Mouse (Mus musculus) midbrain, embryonic 12.5 days (tissue): ENCODE measurements at regions not wholly inside any gene's neighbourhood (a gene's known extent, or its start where the extent isn't known, plus 50 kb on each side); places are given as distances from the start of the nearest gene placed in this dataset.

Source experiments
- ATAC-seq: fragments of 200-750 bp; cut with Nextera tagmentation; 2 replicates; pipeline ENCODE4 v1.8.0; 2017; ENCODE audit warnings: low read depth, moderate TSS enrichment, moderate library complexity; ENCODE audit not compliant: low FRiP score
- H3K27ac ChIP-seq: fragments of 300-500 bp; sonication (generic); replicated peaks from 2 replicates; pipeline ENCODE4 v1.5.1; 2016; ENCODE audit warnings: mild to moderate bottlenecking
- H3K27me3 ChIP-seq: fragments of 300-500 bp; sonication (generic); 2 replicates; pipeline ENCODE4 v1.6.1; 2016; ENCODE audit warnings: mild to moderate bottlenecking
- H3K36me3 ChIP-seq: fragments of 300-500 bp; sonication (generic); 2 replicates; pipeline ENCODE4 v1.6.1; 2016
- H3K4me1 ChIP-seq: fragments of 300-500 bp; sonication (generic); 2 replicates; pipeline ENCODE4 v1.6.1; 2016
- H3K4me2 ChIP-seq: fragments of 300-500 bp; sonication (generic); replicated peaks from 2 replicates; pipeline ENCODE4 v1.6.1; 2016; ENCODE audit warnings: mild to moderate bottlenecking, moderate library complexity
- H3K4me3 ChIP-seq: fragments of 300-500 bp; sonication (generic); 2 replicates; pipeline ENCODE4 v1.5.1; 2016; ENCODE audit warnings: mild to moderate bottlenecking
- H3K9ac ChIP-seq: fragments of 300-500 bp; sonication (generic); replicated peaks from 2 replicates; pipeline ENCODE4 v1.6.1; 2016; ENCODE audit warnings: mild to moderate bottlenecking, moderate library complexity
- H3K9me3 ChIP-seq: fragments of 300-500 bp; sonication (generic); 2 replicates; pipeline ENCODE4 v1.6.1; 2016; ENCODE audit warnings: mild to moderate bottlenecking
- WGBS: fragments of 180-500 bp; shearing (Covaris S2); methylation state at CpG from one replicate; pipeline ENCODE4 v1.1.7; 2016; 5-methylcytosine and 5-hydroxymethylcytosine counted together

DNA sequence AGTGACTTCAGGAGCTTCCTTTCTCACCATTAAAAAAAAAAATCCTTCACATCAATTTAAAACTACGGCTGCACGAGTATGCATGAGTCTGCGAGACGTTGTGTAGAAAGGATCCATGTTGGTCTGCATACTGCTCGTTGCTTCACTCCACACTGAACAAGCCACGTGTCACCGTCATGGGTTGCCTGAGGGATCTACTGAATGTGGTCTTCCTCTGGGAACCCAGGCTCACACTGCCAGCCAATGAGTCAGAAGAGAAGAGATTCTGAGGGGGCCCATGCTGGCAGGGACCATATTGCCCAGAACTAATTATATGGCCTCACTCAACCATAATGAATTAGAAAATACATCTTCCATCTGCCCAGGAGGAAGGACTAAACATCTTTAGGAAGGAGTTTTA is 124.6 kb downstream of the Nhlrc3 start:
- no peak for ATAC-seq
- WGBS = 88% methylated on average over 7 of the region's 7 CpGs
- Histone ChIP-seq H3K36me3 (no peaks in the 10 kb centered on the region), H3K4me2 (no peak overlapping the region), H3K27ac (no peak overlapping the region), H3K4me1 (no peaks in the 10 kb centered on the region), H3K27me3 (no peaks in the 10 kb centered on the region), H3K9me3 (no peaks in the 10 kb centered on the region), H3K4me3 (no peak overlapping the region), H3K9ac (no peak overlapping the region)

DNA sequence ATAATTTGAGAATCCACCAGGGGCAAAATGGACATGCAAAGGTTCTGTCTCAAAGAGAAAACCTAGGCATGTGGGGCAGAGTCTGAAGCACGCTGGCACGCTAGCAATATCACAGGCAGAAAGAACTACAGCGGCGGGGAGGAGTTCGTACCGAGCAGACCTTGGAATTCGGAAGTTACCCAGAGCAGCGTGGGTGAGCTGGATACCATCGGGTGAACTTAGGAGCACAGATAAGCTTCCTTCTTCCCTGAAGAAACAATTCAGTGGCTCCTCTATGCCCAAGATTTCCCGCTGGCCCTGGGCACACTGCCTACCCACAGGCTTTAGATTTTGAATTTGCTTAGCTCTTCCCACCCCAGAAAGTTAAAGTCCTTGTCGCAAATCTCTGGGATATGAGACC is 129.1 kb downstream of the Nhlrc3 start:
- Histone ChIP-seq H3K9me3 (no peaks in the 10 kb centered on the region), H3K4me2 (no peak overlapping the region), H3K4me1 (no peaks in the 10 kb centered on the region), H3K27me3 (no peaks in the 10 kb centered on the region), H3K36me3 (no peaks in the 10 kb centered on the region), H3K9ac (no peak overlapping the region), H3K27ac (no peak overlapping the region), H3K4me3 (no peak overlapping the region)
- ATAC-seq = no peak
- WGBS = 62% methylated on average over 11 of the region's 11 CpGs

DNA sequence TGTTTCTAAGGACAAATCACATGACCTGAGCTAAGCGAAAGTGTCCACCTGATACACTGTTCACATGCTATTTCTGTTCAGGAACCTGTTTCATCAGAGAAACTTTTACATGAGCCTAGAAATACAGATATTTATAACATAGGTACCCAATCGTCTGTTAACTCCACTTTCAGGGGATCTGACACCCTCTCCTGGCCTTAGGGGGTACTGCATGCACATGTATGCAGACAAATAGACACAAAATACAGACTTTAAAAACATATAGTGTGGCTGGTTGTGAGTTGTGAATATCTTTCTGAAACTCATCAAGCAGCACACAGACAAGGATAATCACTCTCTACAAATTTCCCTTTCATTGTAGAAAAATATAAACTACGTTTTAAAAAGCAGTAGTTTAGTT is 133.6 kb downstream of the Nhlrc3 start:
- 60% methylated on average over 3 of the region's 3 CpGs for WGBS
- peaks cover 12% of the 10 kb centered on the region for H3K4me1 ChIP-seq
- H3K27me3 ChIP-seq = no peaks in the 10 kb centered on the region
- no peak overlapping the region for H3K27ac ChIP-seq
- no peak overlapping the region for H3K4me3 ChIP-seq
- no peak overlapping the region for H3K9ac ChIP-seq
- no peak overlapping the region for H3K4me2 ChIP-seq
- ATAC-seq = no peak
- H3K36me3 ChIP-seq = no peaks in the 10 kb centered on the region
- no peaks in the 10 kb centered on the region for H3K9me3 ChIP-seq

DNA sequence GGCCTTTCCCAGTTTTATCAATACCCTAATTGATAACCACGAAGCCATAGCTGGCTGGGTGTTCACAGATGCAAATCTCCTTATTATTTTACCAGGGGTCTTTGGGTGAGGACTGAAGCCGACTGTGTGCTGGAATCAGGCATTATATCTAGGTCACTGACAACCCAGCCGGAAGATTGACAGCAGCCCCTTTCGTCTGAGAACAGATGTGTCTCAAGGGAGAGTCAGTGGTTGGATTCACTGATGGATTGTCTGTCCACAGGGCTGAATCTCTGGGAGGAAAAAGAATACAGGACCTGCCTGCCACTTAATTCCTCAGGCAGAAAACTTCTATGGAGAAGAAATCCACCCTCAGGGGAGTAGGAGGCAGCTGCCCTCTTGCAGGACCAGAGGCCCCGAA is 135.7 kb downstream of the Nhlrc3 start:
- H3K4me3 ChIP-seq = no peak overlapping the region
- no peaks in the 10 kb centered on the region for H3K9me3 ChIP-seq
- H3K27ac ChIP-seq = 0 out of 2 replicates have a peak overlapping the region, but pooled peaks have one; percentile 7
- 21% methylated on average over 5 of the region's 5 CpGs for WGBS
- no peak for ATAC-seq
- H3K36me3 ChIP-seq = no peaks in the 10 kb centered on the region
- H3K27me3 ChIP-seq = no peaks in the 10 kb centered on the region
- H3K4me2 ChIP-seq = no peak overlapping the region
- peaks cover 15% of the 10 kb centered on the region for H3K4me1 ChIP-seq
- H3K9ac ChIP-seq = no peak overlapping the region

DNA sequence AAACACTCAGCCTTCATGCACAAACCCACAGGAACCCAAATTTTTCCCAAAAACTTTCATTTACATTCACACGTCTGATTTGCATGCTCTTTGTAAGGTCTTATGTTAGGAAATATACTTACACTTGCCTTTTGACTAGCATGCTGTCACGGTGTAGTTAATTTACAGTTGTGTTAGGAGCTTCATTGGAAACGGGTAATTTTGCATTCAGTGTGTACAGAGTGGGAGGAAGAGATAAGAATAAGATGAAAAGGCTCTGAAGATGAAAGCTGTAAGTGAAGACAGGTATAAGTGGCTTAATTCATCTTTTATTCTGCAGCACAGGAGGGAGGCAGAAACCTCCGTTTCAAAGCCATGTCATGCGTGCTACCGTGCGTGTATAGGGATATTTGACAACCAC is 136.2 kb downstream of the Nhlrc3 start:
- H3K4me2 ChIP-seq = no peak overlapping the region
- no peak overlapping the region for H3K4me3 ChIP-seq
- H3K27ac ChIP-seq = 0 out of 2 replicates have a peak overlapping the region, but pooled peaks have one; percentile 7
- peaks cover 15% of the 10 kb centered on the region for H3K4me1 ChIP-seq
- no peaks in the 10 kb centered on the region for H3K27me3 ChIP-seq
- no peaks in the 10 kb centered on the region for H3K36me3 ChIP-seq
- no peak for ATAC-seq
- H3K9me3 ChIP-seq = no peaks in the 10 kb centered on the region
- 56% methylated on average over 7 of the region's 7 CpGs for WGBS
- no peak overlapping the region for H3K9ac ChIP-seq

DNA sequence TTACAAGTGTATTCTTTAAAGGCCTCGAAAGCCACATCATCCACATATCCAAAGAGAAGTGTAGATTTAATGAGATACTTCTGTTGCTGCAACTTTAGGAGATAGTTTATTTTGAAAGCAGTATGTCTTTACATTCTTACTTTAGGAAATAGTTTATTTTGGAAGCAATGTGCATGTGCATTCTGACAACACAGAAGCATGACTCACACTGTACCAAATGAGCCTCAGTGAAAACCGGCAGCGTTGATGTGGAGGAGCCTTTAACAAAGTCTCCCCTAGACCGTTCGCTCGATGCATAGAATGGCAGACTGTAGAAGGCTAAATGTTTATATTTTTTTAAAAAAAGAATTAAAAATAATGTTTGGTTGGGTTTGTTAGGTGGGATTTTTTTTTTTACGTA is 138.1 kb downstream of the Nhlrc3 start:
- no peak overlapping the region for H3K4me2 ChIP-seq
- WGBS = 97% methylated on average over 7 of the region's 7 CpGs
- ATAC-seq = no peak

DNA sequence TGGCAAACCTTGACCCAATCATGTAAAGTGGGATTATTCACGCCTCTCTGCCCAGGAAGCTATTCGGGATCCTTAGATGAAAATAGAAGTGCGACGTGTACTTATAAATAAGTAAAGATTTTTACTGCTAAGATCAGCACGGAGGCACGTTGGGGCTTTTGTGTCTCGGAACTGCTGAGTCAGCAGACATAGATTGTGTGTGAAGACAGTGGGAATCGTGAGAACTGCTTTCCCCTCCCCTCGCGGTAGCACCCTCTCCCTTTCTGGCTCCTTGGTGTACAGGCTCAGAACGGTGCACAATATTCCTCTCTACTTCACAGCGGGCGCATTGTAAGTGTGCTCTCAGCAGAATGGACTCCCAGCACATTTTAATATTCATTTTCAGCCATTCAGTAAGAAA is 138.7 kb downstream of the Nhlrc3 start:
- Histone ChIP-seq H3K27me3 (no peaks in the 10 kb centered on the region), H3K9ac (no peak overlapping the region), H3K4me2 (peak overlapping the region; percentile 11; the same call in 1 of the 2 replicates), H3K4me1 (peaks cover 15% of the 10 kb centered on the region), H3K36me3 (no peaks in the 10 kb centered on the region), H3K27ac (0 out of 2 replicates have a peak overlapping the region, but pooled peaks have one; percentile 30), H3K4me3 (no peak overlapping the region), H3K9me3 (no peaks in the 10 kb centered on the region)
- 60% methylated on average over 13 of the region's 13 CpGs for WGBS
- peak; percentile 47; the same call in 1 of the 2 replicates for ATAC-seq

More for the DNA sequence above, 138.1 kb downstream of the Nhlrc3 start:
- no peak overlapping the region for H3K27ac ChIP-seq
- H3K9ac ChIP-seq = no peak overlapping the region
- no peak overlapping the region for H3K4me3 ChIP-seq
- no peaks in the 10 kb centered on the region for H3K36me3 ChIP-seq
- H3K9me3 ChIP-seq = no peaks in the 10 kb centered on the region
- H3K4me1 ChIP-seq = peaks cover 15% of the 10 kb centered on the region
- H3K27me3 ChIP-seq = no peaks in the 10 kb centered on the region

DNA sequence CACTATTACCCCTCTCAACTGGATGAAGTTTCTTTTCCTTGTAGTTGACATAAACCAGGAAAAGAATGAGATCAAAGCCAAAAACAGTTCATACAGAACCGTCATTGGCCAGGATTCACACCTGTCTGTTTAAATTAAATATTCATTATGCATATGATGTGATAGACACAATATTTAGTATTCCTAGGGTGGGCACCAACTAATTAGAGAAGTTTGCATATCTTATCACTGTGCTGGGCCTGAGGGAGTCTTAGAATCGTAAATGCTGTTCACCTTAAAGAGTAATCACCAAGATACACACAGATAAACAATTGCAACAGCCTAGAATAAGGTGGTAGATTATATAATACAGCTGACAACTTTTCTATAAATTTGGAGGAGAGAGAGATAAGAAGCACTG is 147.7 kb downstream of the Nhlrc3 start:
- H3K4me3 ChIP-seq = no peak overlapping the region
- H3K27ac ChIP-seq = no peak overlapping the region
- H3K36me3 ChIP-seq = no peaks in the 10 kb centered on the region
- H3K9ac ChIP-seq = no peak overlapping the region
- WGBS = 87% methylated on average over 2 of the region's 2 CpGs
- ATAC-seq = no peak
- no peak overlapping the region for H3K4me2 ChIP-seq
- no peaks in the 10 kb centered on the region for H3K4me1 ChIP-seq
- no peaks in the 10 kb centered on the region for H3K27me3 ChIP-seq
- no peaks in the 10 kb centered on the region for H3K9me3 ChIP-seq
